Mouse (Mus musculus): Measurements from ENCODE around the gene Dnah17. TPM values are rescaled to one million over a fixed set of nuclear protein-coding genes. Genes with fewer than 3 reads are reported as not detected.

Gene Dnah17
- polyA plus RNA-seq, 1 experiment from 2014 or later, result 0.23 TPM

DNA sequence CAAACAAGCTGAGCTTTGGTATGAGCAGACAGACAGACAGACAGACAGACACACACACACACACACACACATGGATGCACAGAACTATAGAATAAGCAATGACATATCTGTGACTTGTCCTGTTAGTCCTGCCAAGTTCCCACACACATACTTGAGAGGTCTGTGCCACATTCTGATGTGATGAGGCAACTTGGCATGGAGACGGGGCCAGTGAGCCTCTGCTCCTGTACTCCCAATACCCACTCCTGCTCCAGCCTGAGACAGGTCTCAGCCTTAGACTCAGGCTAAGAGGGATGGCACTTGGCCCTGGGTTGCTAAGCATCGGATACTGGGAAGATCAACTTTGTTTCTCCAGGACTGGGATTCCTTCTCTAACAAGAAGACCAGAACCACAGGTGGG, 30.3 kb upstream of the Dnah17 start:
- no peak overlapping the region for H3K4me2 ChIP-seq
- H3K36me3 ChIP-seq, result peaks cover 10% of the 10 kb centered on the region; the same call in 1 of the 2 replicates
- no peaks in the 10 kb centered on the region for H3K27me3 ChIP-seq
- 0 out of 2 replicates have a peak, but pooled peaks cover 7% of the 10 kb centered on the region for H3K4me1 ChIP-seq (replicated peaks)
- 69% methylated on average over 2 of the region's 2 CpGs for WGBS
- H3K9me3 ChIP-seq, result no peaks in the 10 kb centered on the region
- H3K9ac ChIP-seq, result no peak overlapping the region
- 0 out of 2 replicates have a peak overlapping the region, but pooled peaks have one; percentile 5 for H3K27ac ChIP-seq (replicated peaks)
- no peak for ATAC-seq (ENCODE audit: low FRiP score, low read depth)
- H3K4me3 ChIP-seq, result no peak overlapping the region

DNA sequence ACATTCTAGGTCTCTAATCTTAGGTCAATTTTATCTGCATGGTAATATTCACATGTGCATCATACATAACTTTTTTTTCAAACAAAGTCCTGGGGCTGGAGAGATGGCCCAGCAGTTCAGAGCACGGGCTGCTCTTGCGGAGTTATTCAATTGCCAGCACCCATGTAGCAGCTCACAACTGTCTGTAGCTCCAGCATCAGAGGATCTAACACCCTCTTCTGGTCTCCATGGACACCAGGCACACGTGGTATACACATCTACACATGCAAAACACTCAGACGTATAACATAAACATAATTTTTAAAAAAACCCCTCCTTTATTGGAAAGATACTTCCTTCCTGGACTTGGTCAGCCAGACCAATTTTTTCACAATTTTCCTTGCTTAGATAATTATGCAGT, 28.3 kb upstream of the Dnah17 start:
- H3K9ac ChIP-seq, result no peak overlapping the region
- 0 out of 2 replicates have a peak, but pooled peaks cover 5% of the 10 kb centered on the region for H3K4me1 ChIP-seq (replicated peaks)
- no peak overlapping the region for H3K4me2 ChIP-seq
- no peak overlapping the region for H3K27ac ChIP-seq (replicated peaks)
- ATAC-seq (ENCODE audit: low FRiP score, low read depth), result no peak
- 0 out of 2 replicates have a peak, but pooled peaks cover 3% of the 10 kb centered on the region for H3K36me3 ChIP-seq
- H3K9me3 ChIP-seq, result no peaks in the 10 kb centered on the region
- no peaks in the 10 kb centered on the region for H3K27me3 ChIP-seq
- WGBS, result 73% methylated on average over 4 of the region's 4 CpGs
- H3K4me3 ChIP-seq, result no peak overlapping the region

DNA sequence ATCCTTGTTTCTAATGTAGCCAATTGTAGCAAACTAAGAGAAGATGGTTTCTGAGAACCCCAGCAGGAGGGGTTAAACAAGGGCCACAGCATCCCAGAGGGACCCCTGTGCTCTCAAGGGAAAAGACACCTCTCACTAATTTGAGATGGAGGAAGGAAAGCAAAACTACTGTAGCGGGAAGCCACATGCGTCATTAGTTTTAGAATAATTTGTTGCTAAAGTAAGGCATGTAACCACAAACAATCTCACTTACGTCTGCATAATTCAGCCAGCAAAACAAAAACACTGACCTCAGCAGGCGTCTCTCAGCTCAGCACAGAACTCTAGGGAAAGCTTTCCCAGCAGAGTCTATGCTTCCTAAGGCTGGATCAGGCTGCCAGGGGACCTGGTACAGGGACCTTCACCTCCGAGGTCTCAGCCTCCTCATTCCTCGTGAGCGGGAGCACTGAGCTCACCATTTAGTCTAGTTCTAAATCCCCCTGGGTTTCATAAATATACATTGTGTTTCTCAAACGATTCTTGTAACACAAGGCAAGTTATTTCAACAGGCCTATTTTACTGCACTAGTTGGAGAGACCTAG, 26.1 kb upstream of the Dnah17 start:
- 67% methylated on average over 8 of the region's 8 CpGs for WGBS
- no peak for ATAC-seq (ENCODE audit: low FRiP score, low read depth)
- Histone ChIP-seq H3K27ac (replicated peaks) (no peak overlapping the region), H3K36me3 (no peaks in the 10 kb centered on the region), H3K4me2 (no peak overlapping the region), H3K4me3 (no peak overlapping the region), H3K4me1 (replicated peaks) (0 out of 2 replicates have a peak, but pooled peaks cover 5% of the 10 kb centered on the region), H3K9me3 (no peaks in the 10 kb centered on the region), H3K9ac (no peak overlapping the region), H3K27me3 (no peaks in the 10 kb centered on the region)

DNA sequence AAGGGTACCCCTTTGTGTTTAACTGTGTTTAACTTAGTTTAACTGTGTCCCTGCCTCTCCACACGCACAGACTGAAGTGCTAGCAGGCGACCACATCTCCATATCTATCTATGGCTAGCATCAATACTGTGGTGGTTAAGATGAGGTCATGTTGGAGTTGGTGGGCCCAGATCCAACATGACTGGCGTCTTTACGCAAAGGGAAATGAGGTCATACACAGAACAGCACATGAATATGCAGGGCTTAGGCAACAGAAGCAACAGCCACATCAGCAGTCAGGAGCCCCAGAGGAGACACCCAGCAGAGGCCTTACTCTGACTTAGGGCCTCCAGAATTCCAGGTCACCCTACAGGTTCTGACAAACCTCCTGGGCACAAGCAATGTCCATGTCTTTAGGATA, 22.5 kb upstream of the Dnah17 start:
- Histone ChIP-seq H3K9ac (no peak overlapping the region), H3K36me3 (no peaks in the 10 kb centered on the region), H3K27ac (replicated peaks) (no peak overlapping the region), H3K4me3 (no peak overlapping the region), H3K4me2 (no peak overlapping the region), H3K27me3 (no peaks in the 10 kb centered on the region), H3K9me3 (no peaks in the 10 kb centered on the region), H3K4me1 (replicated peaks) (peaks cover 13% of the 10 kb centered on the region)
- 84% methylated on average over 4 of the region's 4 CpGs for WGBS
- no peak for ATAC-seq (ENCODE audit: low FRiP score, low read depth)

DNA sequence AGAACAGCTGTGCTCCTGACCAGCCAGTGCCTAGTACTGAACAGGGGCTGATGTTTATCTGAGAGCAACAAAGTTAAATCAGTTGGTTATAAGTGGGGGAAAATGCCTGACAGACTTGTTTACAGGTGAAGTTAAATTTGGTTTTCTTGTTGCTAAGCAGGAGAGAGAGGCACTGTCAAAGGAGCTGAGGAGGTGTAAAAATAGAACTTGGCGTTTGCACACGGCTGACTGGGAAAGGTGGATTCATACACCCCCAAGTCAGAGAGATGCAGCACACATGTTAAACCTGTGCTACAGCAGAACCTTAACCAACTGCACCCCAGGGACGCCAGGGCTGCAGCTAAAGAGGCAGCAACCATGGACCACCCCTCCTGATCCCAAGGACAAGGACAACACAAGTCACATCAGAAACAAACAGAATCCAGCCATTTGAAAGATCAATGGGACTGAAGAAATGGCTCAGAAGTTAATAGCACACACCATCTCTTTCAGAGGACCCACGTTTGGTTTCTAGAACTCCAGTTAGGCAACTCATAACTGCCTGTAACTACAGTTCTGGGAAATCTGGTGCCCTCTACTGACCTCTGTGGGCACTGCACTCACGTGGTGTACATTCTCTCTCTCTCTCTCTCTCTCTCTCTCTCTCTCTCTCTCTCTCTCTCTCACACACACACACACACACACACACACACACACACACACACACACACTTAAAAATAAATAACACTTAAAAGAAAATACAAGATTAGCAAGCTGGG, 21.2 kb upstream of the Dnah17 start:
- Histone ChIP-seq H3K36me3 (no peaks in the 10 kb centered on the region), H3K4me1 (replicated peaks) (peaks cover 13% of the 10 kb centered on the region), H3K27ac (replicated peaks) (no peak overlapping the region), H3K4me2 (no peak overlapping the region), H3K9ac (no peak overlapping the region), H3K4me3 (no peak overlapping the region), H3K9me3 (no peaks in the 10 kb centered on the region), H3K27me3 (no peaks in the 10 kb centered on the region)
- no peak for ATAC-seq (ENCODE audit: low FRiP score, low read depth)
- 87% methylated on average over 5 of the region's 5 CpGs for WGBS

DNA sequence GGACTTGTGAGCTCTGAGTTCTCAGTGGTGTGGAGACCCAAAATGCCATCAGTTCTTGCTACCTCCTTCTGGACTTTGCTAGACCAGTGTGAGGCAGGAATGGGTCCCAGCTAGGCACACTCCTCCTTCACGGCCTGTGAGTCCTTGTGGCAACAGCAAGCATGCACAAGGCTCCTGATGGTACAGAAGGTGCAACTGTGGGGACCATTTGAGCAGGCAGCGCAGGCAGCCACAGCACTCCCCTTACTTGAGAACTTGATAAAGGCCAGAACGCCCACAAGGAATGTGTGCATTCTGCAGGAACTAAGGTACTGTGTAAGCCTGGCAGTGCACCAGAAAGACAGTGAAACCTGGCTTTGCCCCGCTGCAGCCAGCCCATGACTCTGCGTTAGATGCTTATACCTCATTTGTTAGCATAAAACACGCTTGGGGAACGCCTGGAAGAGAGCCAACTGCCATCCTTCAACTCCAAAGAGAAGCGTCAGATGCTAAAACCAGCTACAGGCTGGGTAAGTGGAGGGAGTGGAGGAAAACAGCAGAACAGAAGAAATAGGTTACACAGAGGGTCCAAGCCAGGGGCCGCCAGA, 19.8 kb upstream of the Dnah17 start:
- H3K4me2 ChIP-seq, result no peak overlapping the region
- H3K27ac ChIP-seq (replicated peaks), result peak overlapping the region; percentile 45
- 49% methylated on average over 9 of the region's 9 CpGs for WGBS
- H3K9me3 ChIP-seq, result no peaks in the 10 kb centered on the region
- H3K36me3 ChIP-seq, result no peaks in the 10 kb centered on the region
- no peak overlapping the region for H3K4me3 ChIP-seq
- H3K9ac ChIP-seq, result no peak overlapping the region
- ATAC-seq (ENCODE audit: low FRiP score, low read depth), result peak; percentile 15; the same call in 1 of the 2 replicates
- H3K4me1 ChIP-seq (replicated peaks), result peaks cover 13% of the 10 kb centered on the region
- no peaks in the 10 kb centered on the region for H3K27me3 ChIP-seq

DNA sequence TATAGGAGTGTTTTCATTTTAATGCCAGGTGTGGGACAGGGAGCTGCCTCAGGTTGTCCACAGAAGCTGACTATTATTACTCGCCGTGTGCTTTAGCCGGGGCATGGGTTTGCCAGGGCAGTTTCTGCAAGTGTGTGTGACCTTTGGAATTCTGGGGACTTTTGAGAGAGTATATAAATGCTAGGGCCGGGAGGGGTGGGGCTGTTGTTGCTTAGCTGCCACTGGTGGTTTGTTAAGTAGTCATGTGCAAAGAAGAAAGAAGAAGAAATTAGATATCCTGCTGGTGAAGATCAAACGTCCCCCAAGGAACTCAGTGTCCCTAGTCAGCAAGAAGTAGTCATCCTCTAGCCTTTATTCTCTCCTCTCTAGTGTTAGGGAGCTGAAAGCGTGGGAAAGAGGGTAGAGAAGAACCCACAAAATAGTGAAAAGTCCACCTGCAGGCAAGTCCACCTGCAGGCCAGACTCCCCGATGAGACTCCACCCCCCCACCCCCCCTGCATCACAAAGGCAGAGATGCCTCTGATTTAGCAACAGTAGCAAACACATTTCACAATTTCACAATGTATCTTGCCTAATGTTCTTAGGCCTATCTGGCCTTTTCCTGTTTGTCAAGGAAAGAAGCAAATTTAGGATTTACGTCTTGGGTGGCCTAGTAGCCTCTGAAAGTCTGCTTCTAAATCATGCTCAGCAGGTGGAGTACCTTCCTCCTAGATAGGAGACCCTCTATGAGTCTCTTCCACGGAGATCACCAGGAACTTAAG, 17.6 kb upstream of the Dnah17 start:
- Histone ChIP-seq H3K4me3 (no peak overlapping the region), H3K4me2 (no peak overlapping the region), H3K9me3 (no peaks in the 10 kb centered on the region), H3K36me3 (no peaks in the 10 kb centered on the region), H3K27ac (replicated peaks) (no peak overlapping the region), H3K9ac (no peak overlapping the region), H3K4me1 (replicated peaks) (peaks cover 13% of the 10 kb centered on the region), H3K27me3 (no peaks in the 10 kb centered on the region)
- WGBS, result 70% methylated on average over 9 of the region's 9 CpGs
- ATAC-seq (ENCODE audit: low FRiP score, low read depth), result no peak

DNA sequence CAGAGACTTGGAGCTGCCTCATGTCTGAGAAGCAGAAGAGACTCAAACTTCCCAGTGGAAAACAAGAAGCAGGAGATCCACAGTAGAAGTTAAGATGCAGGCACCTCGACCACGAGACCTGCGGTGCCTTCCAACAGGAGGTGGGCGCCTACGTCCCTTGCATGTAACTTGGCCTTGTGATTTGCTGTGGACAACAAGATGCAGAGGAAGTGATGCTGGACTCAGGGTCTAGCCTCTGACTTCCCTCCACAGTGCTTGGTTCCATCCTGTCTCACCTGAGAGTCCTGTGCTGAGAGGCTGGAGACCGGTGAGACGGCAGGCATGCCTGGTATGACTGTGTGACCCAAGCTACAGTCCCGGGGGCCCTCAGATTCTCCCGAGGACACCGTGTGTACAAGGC, 16.0 kb upstream of the Dnah17 start:
- no peak for ATAC-seq (ENCODE audit: low FRiP score, low read depth)
- Histone ChIP-seq H3K4me1 (replicated peaks) (peaks cover 18% of the 10 kb centered on the region), H3K36me3 (no peaks in the 10 kb centered on the region), H3K9ac (no peak overlapping the region), H3K4me3 (no peak overlapping the region), H3K9me3 (no peaks in the 10 kb centered on the region), H3K27me3 (no peaks in the 10 kb centered on the region), H3K4me2 (no peak overlapping the region), H3K27ac (replicated peaks) (no peak overlapping the region)
- 94% methylated on average over 10 of the region's 10 CpGs for WGBS

DNA sequence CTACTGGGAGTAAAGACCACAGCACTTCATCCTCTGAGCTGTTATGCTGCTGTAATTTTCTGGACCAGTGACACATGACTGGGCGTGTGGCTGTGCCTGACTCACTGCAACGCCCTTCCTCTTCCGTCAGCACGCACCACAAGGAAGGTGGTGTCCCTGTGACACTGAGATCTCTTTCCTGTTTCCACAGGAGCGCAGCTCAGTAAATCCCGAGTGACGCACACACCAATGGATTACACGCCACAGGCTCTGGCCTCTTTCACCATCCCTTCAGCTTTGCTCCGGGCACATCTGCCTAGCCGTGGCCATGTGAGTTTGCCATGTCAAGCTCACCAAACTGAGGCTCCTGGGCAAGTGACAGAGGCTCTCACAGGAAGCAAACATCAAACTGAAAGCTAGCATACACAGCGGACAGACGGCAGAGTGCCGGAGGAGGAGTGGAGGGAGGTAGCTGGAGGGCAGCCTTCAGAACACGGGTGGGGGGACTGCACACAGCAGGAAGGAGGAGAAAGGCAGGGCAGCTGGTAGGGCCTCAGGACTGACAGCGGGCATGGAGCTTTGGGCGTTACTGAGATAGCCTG, 15.4 kb upstream of the Dnah17 start:
- Histone ChIP-seq H3K4me1 (replicated peaks) (peaks cover 17% of the 10 kb centered on the region), H3K9me3 (no peaks in the 10 kb centered on the region), H3K4me2 (no peak overlapping the region), H3K9ac (no peak overlapping the region), H3K4me3 (no peak overlapping the region), H3K36me3 (no peaks in the 10 kb centered on the region), H3K27ac (replicated peaks) (no peak overlapping the region), H3K27me3 (no peaks in the 10 kb centered on the region)
- WGBS, result 72% methylated on average over 16 of the region's 16 CpGs
- ATAC-seq (ENCODE audit: low FRiP score, low read depth), result no peak

DNA sequence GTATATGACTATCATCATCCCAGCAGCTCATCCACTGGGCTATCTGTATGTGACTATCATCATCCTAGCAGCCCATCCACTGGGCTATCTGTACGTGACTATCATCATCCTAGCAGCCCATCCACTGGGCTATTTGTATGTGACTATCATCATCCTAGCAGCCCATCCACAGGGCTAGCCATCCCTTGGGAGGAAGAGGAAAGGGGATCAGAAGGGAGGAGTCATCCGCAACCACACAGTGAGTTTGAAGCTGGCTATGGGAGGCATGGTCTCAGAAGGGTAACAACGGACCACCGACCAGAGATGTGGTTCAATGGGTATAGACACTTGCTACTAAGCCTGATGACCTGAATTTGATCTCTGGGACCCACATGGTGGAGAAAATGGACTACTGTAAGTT, 14.7 kb upstream of the Dnah17 start:
- H3K4me1 ChIP-seq (replicated peaks), result peaks cover 9% of the 10 kb centered on the region
- 92% methylated on average over 4 of the region's 4 CpGs for WGBS
- no peaks in the 10 kb centered on the region for H3K9me3 ChIP-seq
- H3K9ac ChIP-seq, result no peak overlapping the region
- no peak overlapping the region for H3K27ac ChIP-seq (replicated peaks)
- H3K27me3 ChIP-seq, result no peaks in the 10 kb centered on the region
- no peak overlapping the region for H3K4me2 ChIP-seq
- no peak overlapping the region for H3K4me3 ChIP-seq
- ATAC-seq (ENCODE audit: low FRiP score, low read depth), result no peak
- no peaks in the 10 kb centered on the region for H3K36me3 ChIP-seq

DNA sequence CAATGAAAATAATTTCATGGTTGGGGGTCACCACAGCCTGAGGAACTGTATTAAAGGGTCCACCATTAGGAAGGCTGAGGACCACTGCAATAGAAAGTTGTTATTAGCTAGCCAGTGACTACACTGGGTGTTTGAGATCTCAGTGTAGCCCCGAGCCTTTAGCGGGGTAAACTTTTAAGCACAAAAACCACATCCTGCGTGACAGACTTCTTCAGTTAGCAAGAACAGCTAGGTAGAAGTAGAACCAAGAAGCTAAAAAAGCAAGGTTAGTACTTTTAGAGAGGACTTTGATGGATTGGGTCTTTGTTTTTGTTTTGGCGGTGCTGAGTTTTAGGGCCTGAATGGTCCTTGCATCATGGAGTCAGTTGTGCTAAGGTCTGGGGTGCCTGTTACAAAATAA, 13.3 kb upstream of the Dnah17 start:
- ATAC-seq (ENCODE audit: low FRiP score, low read depth), result no peak
- H3K4me1 ChIP-seq (replicated peaks), result peaks cover 6% of the 10 kb centered on the region
- no peak overlapping the region for H3K9ac ChIP-seq
- no peaks in the 10 kb centered on the region for H3K9me3 ChIP-seq
- no peaks in the 10 kb centered on the region for H3K27me3 ChIP-seq
- no peak overlapping the region for H3K4me3 ChIP-seq
- no peaks in the 10 kb centered on the region for H3K36me3 ChIP-seq
- no peak overlapping the region for H3K4me2 ChIP-seq
- WGBS, result 94% methylated on average over 4 of the region's 4 CpGs
- no peak overlapping the region for H3K27ac ChIP-seq (replicated peaks)

Measured in hindbrain, embryonic 15.5 days (tissue).